Mouse (Mus musculus): ENCODE results near the gene Olfr539.

GRCm38 (mm10) chr7:140630559-140630958 is 29.2 kb upstream of the Olfr539 start:
- no peak for TF ChIP-seq MYB (IDR thresholded peaks at IDR 0.05; ENCODE audit: low read depth, low read length)
- no peak for TF ChIP-seq CTCF (IDR thresholded peaks at IDR 0.05 in 2 of 3, conservative IDR thresholded peaks at IDR 0.05 in 1 of 3; ENCODE audit: control insufficient read depth in 1 of 3, insufficient read depth in 1 of 3, low read depth in 2 of 3, low read length in 3 of 3, poor library complexity in 1 of 3, severe bottlenecking in 1 of 3)

Measured in MEL (cell line).